Mouse (Mus musculus): ENCODE data around the gene Edem2.
A peak's percentile ranks its signal among the peaks of the same experiment; 100 is the strongest.

The Edem2 gene

GRCm38 (mm10) chr2:155729158-155729645, at the start of gene Edem2:
Gene Edem2, minus strand, starts transcription at chr2:155729475.
- peak; percentile 87 for DNase-seq (ENCODE audit: inconsistent ontology term)

GRCm38 (mm10) chr2:155779066-155779465, 49.8 kb upstream of the Edem2 start:
- peak; percentile 14 for DNase-seq (ENCODE audit: inconsistent ontology term)

GRCm38 (mm10) chr2:155778004-155778403, 48.7 kb upstream of the Edem2 start:
- DNase-seq (ENCODE audit: inconsistent ontology term) = no peak

- DNase-seq (ENCODE audit: inconsistent ontology term) = no peak
Observed at GRCm38 (mm10) chr2:155777688-155777985, 48.4 kb upstream of the Edem2 start.

GRCm38 (mm10) chr2:155776824-155777687, 47.8 kb upstream of the Edem2 start:
- DNase-seq (ENCODE audit: inconsistent ontology term) = no peak

- DNase-seq (ENCODE audit: inconsistent ontology term) = peak; percentile 72
Observed at GRCm38 (mm10) chr2:155775685-155776263, 46.5 kb upstream of the Edem2 start.

GRCm38 (mm10) chr2:155774927-155775684, 45.8 kb upstream of the Edem2 start, which contains the start of gene Mmp24:
Gene Mmp24, plus strand, starts transcription at chr2:155775342.
- DNase-seq (ENCODE audit: inconsistent ontology term) = peak; percentile 10

GRCm38 (mm10) chr2:155774261-155774926, 45.1 kb upstream of the Edem2 start:
- no peak for DNase-seq (ENCODE audit: inconsistent ontology term)

GRCm38 (mm10) chr2:155773664-155774063, 44.4 kb upstream of the Edem2 start:
- no peak for DNase-seq (ENCODE audit: inconsistent ontology term)

- DNase-seq (ENCODE audit: inconsistent ontology term) = peak; percentile 47
Observed at GRCm38 (mm10) chr2:155764679-155765418, 35.6 kb upstream of the Edem2 start.

- DNase-seq (ENCODE audit: inconsistent ontology term) = no peak
Observed at GRCm38 (mm10) chr2:155756855-155757566, 27.7 kb upstream of the Edem2 start.

GRCm38 (mm10) chr2:155755746-155756145, 26.5 kb upstream of the Edem2 start:
- DNase-seq (ENCODE audit: inconsistent ontology term) = peak; percentile 23

GRCm38 (mm10) chr2:155751014-155751786, 21.9 kb upstream of the Edem2 start, which contains the start of gene Procr:
Gene Procr, plus strand, starts transcription at chr2:155751117.
- DNase-seq (ENCODE audit: inconsistent ontology term) = peak; percentile 62

- DNase-seq (ENCODE audit: inconsistent ontology term) = no peak
Observed at GRCm38 (mm10) chr2:155749394-155749793, 20.1 kb upstream of the Edem2 start.

- DNase-seq (ENCODE audit: inconsistent ontology term) = no peak
Observed at GRCm38 (mm10) chr2:155745487-155745886, 16.2 kb upstream of the Edem2 start.

- DNase-seq (ENCODE audit: inconsistent ontology term) = no peak
Observed at GRCm38 (mm10) chr2:155743351-155743750, 14.1 kb upstream of the Edem2 start.

- DNase-seq (ENCODE audit: inconsistent ontology term) = no peak
Observed at GRCm38 (mm10) chr2:155742931-155743337, 13.7 kb upstream of the Edem2 start.

- DNase-seq (ENCODE audit: inconsistent ontology term) = no peak
Observed at GRCm38 (mm10) chr2:155742211-155742610, 12.9 kb upstream of the Edem2 start.

GRCm38 (mm10) chr2:155737803-155738202, 8.5 kb upstream of the Edem2 start:
- no peak for DNase-seq (ENCODE audit: inconsistent ontology term)

Measured in Muller cell, postnatal 12 days (primary cell).